Mouse (Mus musculus): ENCODE measurements at regions not wholly inside any gene's neighbourhood (a gene's known extent, or its start where the extent isn't known, plus 50 kb on each side); places are given as distances from the start of the nearest gene placed in this dataset.

DNA sequence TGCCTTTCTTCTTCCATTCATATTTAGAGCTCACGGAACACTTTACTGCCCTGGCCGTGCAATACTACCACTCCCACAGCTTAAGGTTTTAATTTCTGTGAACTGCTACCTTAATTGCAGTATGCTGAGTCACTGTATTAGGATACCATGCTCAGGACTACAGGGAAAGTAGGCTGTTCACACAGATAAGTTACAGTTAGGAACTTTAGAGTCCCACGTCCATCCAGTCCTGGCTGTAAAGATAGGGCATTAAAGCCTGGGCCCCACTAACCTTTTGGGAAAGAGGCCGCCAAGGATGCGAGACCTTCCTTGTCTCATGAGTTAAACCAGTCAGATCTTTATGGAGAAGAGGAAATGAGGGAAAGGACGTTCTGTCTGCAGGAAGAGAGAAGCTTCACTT lies 574.6 kb downstream of the Stpg2 start:
- Histone ChIP-seq H3K9ac (ENCODE audit: low read length) (no peak overlapping the region), H3K36me3 (ENCODE audit: control insufficient read depth, insufficient read depth, low read length) (no peaks in the 10 kb centered on the region), H3K4me1 (replicated peaks; ENCODE audit: control insufficient read depth, insufficient read depth, low read length) (peaks cover 19% of the 10 kb centered on the region; the same call in 1 of the 2 replicates), H3K9me3 (ENCODE audit: control insufficient read depth, low read length) (no peaks in the 10 kb centered on the region), H3K27ac (ENCODE audit: low read depth) (no peak overlapping the region), H3K4me3 (ENCODE audit: low read depth, low read length) (no peak overlapping the region), H3K4me2 (ENCODE audit: low read length) (no peak overlapping the region), H3K27me3 (replicated peaks; ENCODE audit: control insufficient read depth, insufficient read depth, low read length) (no peaks in the 10 kb centered on the region)
- DNase-seq (ENCODE audit: low spot score) (no peak), ATAC-seq (replicated peaks; ENCODE audit: low FRiP score, low TSS enrichment, low read depth) (no peak)
- WGBS: 62% methylated on average over 6 of the region's 6 CpGs

- H3K9ac ChIP-seq (ENCODE audit: low read length): no peak overlapping the region
Measured at GRCm38 (mm10) chr3:139783406-139783805, 577.9 kb downstream of the Stpg2 start.

GRCm38 (mm10) chr3:139786510-139786909 lies 581.0 kb downstream of the Stpg2 start:
- no peak for DNase-seq (ENCODE audit: low spot score)
- no peak overlapping the region for H3K4me3 ChIP-seq (ENCODE audit: low read depth, low read length)
- no peaks in the 10 kb centered on the region; the same call in 1 of the 2 replicates for H3K4me1 ChIP-seq (replicated peaks; ENCODE audit: control insufficient read depth, insufficient read depth, low read length)
- H3K27ac ChIP-seq (ENCODE audit: low read depth): no peak overlapping the region
- H3K9me3 ChIP-seq (ENCODE audit: control insufficient read depth, low read length): no peaks in the 10 kb centered on the region
- H3K27me3 ChIP-seq (replicated peaks; ENCODE audit: control insufficient read depth, insufficient read depth, low read length): no peaks in the 10 kb centered on the region
- no peak for ATAC-seq (replicated peaks; ENCODE audit: low FRiP score, low TSS enrichment, low read depth)
- H3K4me2 ChIP-seq (ENCODE audit: low read length): no peak overlapping the region
- H3K9ac ChIP-seq (ENCODE audit: low read length): no peak overlapping the region
- H3K36me3 ChIP-seq (ENCODE audit: control insufficient read depth, insufficient read depth, low read length): no peaks in the 10 kb centered on the region
- WGBS: 82% methylated on average over 1 of the region's 1 CpGs

More at GRCm38 (mm10) chr3:139783406-139783805, 577.9 kb downstream of the Stpg2 start:
- Histone ChIP-seq H3K36me3 (ENCODE audit: control insufficient read depth, insufficient read depth, low read length) (no peaks in the 10 kb centered on the region), H3K4me2 (ENCODE audit: low read length) (no peak overlapping the region), H3K9me3 (ENCODE audit: control insufficient read depth, low read length) (no peaks in the 10 kb centered on the region), H3K27ac (ENCODE audit: low read depth) (no peak overlapping the region), H3K4me3 (ENCODE audit: low read depth, low read length) (no peak overlapping the region), H3K4me1 (replicated peaks; ENCODE audit: control insufficient read depth, insufficient read depth, low read length) (peaks cover 15% of the 10 kb centered on the region; the same call in 1 of the 2 replicates), H3K27me3 (replicated peaks; ENCODE audit: control insufficient read depth, insufficient read depth, low read length) (no peaks in the 10 kb centered on the region)
- DNase-seq (ENCODE audit: low spot score) (no peak), ATAC-seq (replicated peaks; ENCODE audit: low FRiP score, low TSS enrichment, low read depth) (no peak)
- WGBS: 73% methylated on average over 3 of the region's 3 CpGs

GRCm38 (mm10) chr3:139788854-139789253 lies 583.4 kb downstream of the Stpg2 start:
- H3K9ac ChIP-seq (ENCODE audit: low read length): no peak overlapping the region
- 89% methylated on average over 2 of the region's 2 CpGs for WGBS
- H3K9me3 ChIP-seq (ENCODE audit: control insufficient read depth, low read length): no peaks in the 10 kb centered on the region
- ATAC-seq (replicated peaks; ENCODE audit: low FRiP score, low TSS enrichment, low read depth) (no peak), DNase-seq (ENCODE audit: low spot score) (no peak)
- no peak overlapping the region for H3K4me3 ChIP-seq (ENCODE audit: low read depth, low read length)
- H3K4me2 ChIP-seq (ENCODE audit: low read length): no peak overlapping the region
- no peaks in the 10 kb centered on the region for H3K27me3 ChIP-seq (replicated peaks; ENCODE audit: control insufficient read depth, insufficient read depth, low read length)
- no peaks in the 10 kb centered on the region for H3K36me3 ChIP-seq (ENCODE audit: control insufficient read depth, insufficient read depth, low read length)
- no peak overlapping the region for H3K27ac ChIP-seq (ENCODE audit: low read depth)
- H3K4me1 ChIP-seq (replicated peaks; ENCODE audit: control insufficient read depth, insufficient read depth, low read length): no peaks in the 10 kb centered on the region

- 82% methylated on average over 1 of the region's 1 CpGs for WGBS
- H3K27me3 ChIP-seq (replicated peaks; ENCODE audit: control insufficient read depth, insufficient read depth, low read length): no peaks in the 10 kb centered on the region
- no peaks in the 10 kb centered on the region for H3K36me3 ChIP-seq (ENCODE audit: control insufficient read depth, insufficient read depth, low read length)
- DNase-seq (ENCODE audit: low spot score): no peak
- H3K4me2 ChIP-seq (ENCODE audit: low read length): no peak overlapping the region
- no peak overlapping the region for H3K27ac ChIP-seq (ENCODE audit: low read depth)
- H3K9me3 ChIP-seq (ENCODE audit: control insufficient read depth, low read length): no peaks in the 10 kb centered on the region
- H3K4me1 ChIP-seq (replicated peaks; ENCODE audit: control insufficient read depth, insufficient read depth, low read length): no peaks in the 10 kb centered on the region
- no peak for ATAC-seq (replicated peaks; ENCODE audit: low FRiP score, low TSS enrichment, low read depth)
- H3K4me3 ChIP-seq (ENCODE audit: low read depth, low read length): no peak overlapping the region
- no peak overlapping the region for H3K9ac ChIP-seq (ENCODE audit: low read length)
Measured at GRCm38 (mm10) chr3:139796685-139797084, 591.2 kb downstream of the Stpg2 start.

- no peak overlapping the region for H3K27ac ChIP-seq (ENCODE audit: low read depth)
- no peaks in the 10 kb centered on the region for H3K9me3 ChIP-seq (ENCODE audit: control insufficient read depth, low read length)
- H3K4me1 ChIP-seq (replicated peaks; ENCODE audit: control insufficient read depth, insufficient read depth, low read length): no peaks in the 10 kb centered on the region
- H3K36me3 ChIP-seq (ENCODE audit: control insufficient read depth, insufficient read depth, low read length): no peaks in the 10 kb centered on the region
- H3K4me3 ChIP-seq (ENCODE audit: low read depth, low read length): no peak overlapping the region
- WGBS: 88% methylated on average over 2 of the region's 2 CpGs
- DNase-seq (ENCODE audit: low spot score): no peak
- no peak for ATAC-seq (replicated peaks; ENCODE audit: low FRiP score, low TSS enrichment, low read depth)
- no peak overlapping the region for H3K9ac ChIP-seq (ENCODE audit: low read length)
- H3K27me3 ChIP-seq (replicated peaks; ENCODE audit: control insufficient read depth, insufficient read depth, low read length): no peaks in the 10 kb centered on the region
- H3K4me2 ChIP-seq (ENCODE audit: low read length): no peak overlapping the region
Measured at GRCm38 (mm10) chr3:139799059-139799458, 593.6 kb downstream of the Stpg2 start.

- DNase-seq (ENCODE audit: low spot score) (no peak), ATAC-seq (replicated peaks; ENCODE audit: low FRiP score, low TSS enrichment, low read depth) (no peak)
- Histone ChIP-seq H3K4me1 (replicated peaks; ENCODE audit: control insufficient read depth, insufficient read depth, low read length) (no peaks in the 10 kb centered on the region), H3K4me3 (ENCODE audit: low read depth, low read length) (no peak overlapping the region), H3K9ac (ENCODE audit: low read length) (no peak overlapping the region), H3K4me2 (ENCODE audit: low read length) (no peak overlapping the region), H3K36me3 (ENCODE audit: control insufficient read depth, insufficient read depth, low read length) (no peaks in the 10 kb centered on the region), H3K27ac (ENCODE audit: low read depth) (no peak overlapping the region), H3K9me3 (ENCODE audit: control insufficient read depth, low read length) (no peaks in the 10 kb centered on the region), H3K27me3 (replicated peaks; ENCODE audit: control insufficient read depth, insufficient read depth, low read length) (no peaks in the 10 kb centered on the region)
- 58% methylated on average over 7 of the region's 7 CpGs for WGBS
Measured at GRCm38 (mm10) chr3:139802716-139803710, 597.5 kb downstream of the Stpg2 start.

- WGBS: 69% methylated on average over 10 of the region's 10 CpGs
- H3K4me3 ChIP-seq (ENCODE audit: low read depth, low read length): no peak overlapping the region
- ATAC-seq (replicated peaks; ENCODE audit: low FRiP score, low TSS enrichment, low read depth): no peak
Measured at GRCm38 (mm10) chr3:139828014-139828413, 622.5 kb downstream of the Stpg2 start.

DNA sequence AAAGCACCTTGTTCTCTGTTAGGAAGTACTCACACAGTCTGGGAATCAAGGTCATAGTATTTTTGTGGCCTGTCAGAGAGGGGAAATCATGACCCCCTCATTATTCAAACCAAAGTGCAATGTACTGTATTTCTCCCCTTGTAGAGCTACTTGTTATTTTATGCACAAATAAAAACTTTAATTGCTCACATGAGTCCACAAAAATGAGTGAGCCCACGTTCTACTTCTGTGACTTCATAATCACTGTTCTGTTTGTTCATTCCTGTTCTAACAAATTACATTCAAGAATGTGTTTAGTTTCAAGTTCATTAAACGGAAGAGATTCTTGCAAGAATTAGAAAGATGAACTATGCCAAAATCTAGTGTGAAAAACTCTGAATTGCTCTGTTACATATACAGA lies 623.1 kb downstream of the Stpg2 start:
- ATAC-seq (replicated peaks; ENCODE audit: low FRiP score, low TSS enrichment, low read depth) (no peak), DNase-seq (ENCODE audit: low spot score) (no peak)
- 60% methylated on average over 2 of the region's 2 CpGs for WGBS
- Histone ChIP-seq H3K9ac (ENCODE audit: low read length) (no peak overlapping the region), H3K27me3 (replicated peaks; ENCODE audit: control insufficient read depth, insufficient read depth, low read length) (no peaks in the 10 kb centered on the region), H3K36me3 (ENCODE audit: control insufficient read depth, insufficient read depth, low read length) (no peaks in the 10 kb centered on the region), H3K9me3 (ENCODE audit: control insufficient read depth, low read length) (no peaks in the 10 kb centered on the region), H3K4me2 (ENCODE audit: low read length) (no peak overlapping the region), H3K27ac (ENCODE audit: low read depth) (no peak overlapping the region), H3K4me1 (replicated peaks; ENCODE audit: control insufficient read depth, insufficient read depth, low read length) (no peaks in the 10 kb centered on the region), H3K4me3 (ENCODE audit: low read depth, low read length) (no peak overlapping the region)

More at GRCm38 (mm10) chr3:139828014-139828413, 622.5 kb downstream of the Stpg2 start:
- Histone ChIP-seq H3K9ac (ENCODE audit: low read length) (no peak overlapping the region), H3K36me3 (ENCODE audit: control insufficient read depth, insufficient read depth, low read length) (no peaks in the 10 kb centered on the region), H3K4me1 (replicated peaks; ENCODE audit: control insufficient read depth, insufficient read depth, low read length) (no peaks in the 10 kb centered on the region), H3K27me3 (replicated peaks; ENCODE audit: control insufficient read depth, insufficient read depth, low read length) (no peaks in the 10 kb centered on the region), H3K27ac (ENCODE audit: low read depth) (no peak overlapping the region), H3K4me2 (ENCODE audit: low read length) (no peak overlapping the region), H3K9me3 (ENCODE audit: control insufficient read depth, low read length) (no peaks in the 10 kb centered on the region)
- DNase-seq (ENCODE audit: low spot score): no peak

Measured in intestine, embryonic 14.5 days (tissue).